Mouse (Mus musculus) lung, embryonic 14.5 days (tissue): ENCODE results near the gene Fut4. TPM values are rescaled to one million over a fixed set of nuclear protein-coding genes. Genes with fewer than 3 reads are reported as not detected.

ENCODE experiments used
- ATAC-seq: fragments of 200-750 bp; cut with Nextera tagmentation; 2 replicates; pipeline ENCODE4 v1.8.0; 2017; ENCODE audit warnings: mild to moderate bottlenecking, moderate TSS enrichment, moderate library complexity; ENCODE audit not compliant: insufficient read depth
- DNase-seq: peaks from one replicate; pipeline ENCODE4 v3.0.0-alpha.2; 2015
- H3K27ac ChIP-seq: fragments of 300-500 bp; sonication (generic); 2 replicates; pipeline ENCODE4 v1.5.1; 2014; ENCODE audit warnings: low read depth, mild to moderate bottlenecking, moderate library complexity
- H3K27me3 ChIP-seq: fragments of 300-500 bp; sonication (generic); 2 replicates; pipeline ENCODE4 v1.6.1; 2014; ENCODE audit warnings: low read length, control low read depth; ENCODE audit not compliant: insufficient read depth
- H3K36me3 ChIP-seq: fragments of 300-500 bp; sonication (generic); 2 replicates; pipeline ENCODE4 v1.6.1; 2014; ENCODE audit warnings: control low read depth; ENCODE audit not compliant: insufficient read depth
- H3K4me1 ChIP-seq: fragments of 300-500 bp; sonication (generic); 2 replicates; pipeline ENCODE4 v1.6.1; 2014; ENCODE audit warnings: antibody characterized with exemption, control low read depth; ENCODE audit not compliant: insufficient read depth
- H3K4me2 ChIP-seq: fragments of 300-500 bp; sonication (generic); 2 replicates; pipeline ENCODE4 v1.6.1; 2014; ENCODE audit warnings: mild to moderate bottlenecking
- H3K4me3 ChIP-seq: fragments of 300-500 bp; sonication (generic); 2 replicates; pipeline ENCODE4 v1.5.1; 2014; ENCODE audit warnings: low read depth, low read length
- H3K9ac ChIP-seq: fragments of 300-500 bp; sonication (generic); 2 replicates; pipeline ENCODE4 v1.6.1; 2014
- H3K9me3 ChIP-seq: fragments of 300-500 bp; sonication (generic); 2 replicates; pipeline ENCODE4 v1.6.1; 2016; ENCODE audit warnings: low read depth, low read length, control low read depth
- CTCF ChIP-seq: IDR thresholded peaks from 2 replicates; pipeline ENCODE4 v1.5.1; 2016; ENCODE audit warnings: antibody characterized with exemption, low read depth
- WGBS: fragments of 180-500 bp; shearing (Covaris S2); extraction: QIAGEN DNeasy Blood & Tissue Kit; methylation state at CpG from one replicate; pipeline ENCODE4 v1.1.7; 2014; 5-methylcytosine and 5-hydroxymethylcytosine counted together
- polyA plus RNA-seq: library from polyadenylated mRNA; unstranded; fragments of >200 nt; fragmentation: Nextera tagmentation; extraction: Ambion mirVana; gene quantifications from 2 replicates; pipeline ENCODE4 v1.2.1, GENCODE M21; 2014

The Fut4 gene
- polyA plus RNA-seq, 1 experiment from 2014 or later = 3.5 TPM

GRCm38 (mm10) chr9:14751503-14752000 is 641 bp downstream of the Fut4 start:
- whole genome bisulfite sequencing = under 1% methylated on average over 50 of the region's 50 CpGs
- no peak overlapping the region for H3K27ac ChIP-seq

GRCm38 (mm10) chr9:14750901-14751502 is 1.2 kb downstream of the Fut4 start:
- peak overlapping the region; percentile 64 for H3K9ac ChIP-seq
- TF ChIP-seq CTCF = no peak
- no peak overlapping the region for H3K27ac ChIP-seq
- H3K4me2 ChIP-seq = peak overlapping the region; percentile 97
- H3K4me1 ChIP-seq = 0 out of 2 replicates have a peak, but pooled peaks cover 6% of the 10 kb centered on the region
- 50% methylated on average over 42 of the region's 42 CpGs for WGBS
- peaks cover 8% of the 10 kb centered on the region; the same call in 1 of the 2 replicates for H3K27me3 ChIP-seq
- no peaks in the 10 kb centered on the region for H3K9me3 ChIP-seq
- ATAC-seq = peak; percentile 29; the same call in 1 of the 2 replicates
- H3K4me3 ChIP-seq = peak overlapping the region; percentile 55
- DNase-seq = no peak
- no peaks in the 10 kb centered on the region for H3K36me3 ChIP-seq

More at GRCm38 (mm10) chr9:14751503-14752000, 641 bp downstream of the Fut4 start:
- Histone ChIP-seq H3K36me3 (no peaks in the 10 kb centered on the region), H3K27me3 (peaks cover 8% of the 10 kb centered on the region; the same call in 1 of the 2 replicates), H3K4me3 (peak overlapping the region; percentile 55), H3K9me3 (no peaks in the 10 kb centered on the region), H3K4me2 (peak overlapping the region; percentile 97), H3K4me1 (0 out of 2 replicates have a peak, but pooled peaks cover 6% of the 10 kb centered on the region), H3K9ac (peak overlapping the region; percentile 64)
- peak; percentile 34; the same call in 1 of the 2 replicates for TF ChIP-seq CTCF
- peak; percentile 84 for ATAC-seq
- peak; percentile 50 for DNase-seq

GRCm38 (mm10) chr9:14740151-14740924 is 11.9 kb downstream of the Fut4 start, which contains the start of gene Piwil4:
Gene Piwil4 (minus strand): TSS chr9:14740733.
- no peaks in the 10 kb centered on the region for H3K36me3 ChIP-seq
- ATAC-seq (no peak), DNase-seq (no peak)
- H3K9me3 ChIP-seq = no peaks in the 10 kb centered on the region
- no peaks in the 10 kb centered on the region for H3K4me1 ChIP-seq
- H3K27ac ChIP-seq = no peak within 1 kb of the TSS
- H3K4me2 ChIP-seq = no peak within 1 kb of the TSS
- no peaks in the 10 kb centered on the region for H3K27me3 ChIP-seq
- TF ChIP-seq CTCF = no peak
- 83% methylated on average over 19 of the region's 19 CpGs for WGBS
- no peak within 1 kb of the TSS for H3K9ac ChIP-seq
- no peak within 1 kb of the TSS for H3K4me3 ChIP-seq

GRCm38 (mm10) chr9:14739498-14740150 is 12.6 kb downstream of the Fut4 start:
- no peaks in the 10 kb centered on the region for H3K27me3 ChIP-seq
- TF ChIP-seq CTCF = no peak
- H3K4me3 ChIP-seq = no peak overlapping the region
- WGBS = 49% methylated on average over 4 of the region's 4 CpGs
- no peak overlapping the region for H3K27ac ChIP-seq
- no peak overlapping the region for H3K4me2 ChIP-seq
- H3K4me1 ChIP-seq = no peaks in the 10 kb centered on the region
- no peaks in the 10 kb centered on the region for H3K36me3 ChIP-seq
- no peaks in the 10 kb centered on the region for H3K9me3 ChIP-seq
- no peak overlapping the region for H3K9ac ChIP-seq
- no peak for DNase-seq
- no peak for ATAC-seq

GRCm38 (mm10) chr9:14730941-14731541 is 21.2 kb downstream of the Fut4 start:
- Histone ChIP-seq H3K4me1 (no peaks in the 10 kb centered on the region), H3K27ac (no peak overlapping the region), H3K9me3 (no peaks in the 10 kb centered on the region), H3K27me3 (no peaks in the 10 kb centered on the region), H3K4me3 (no peak overlapping the region), H3K4me2 (no peak overlapping the region), H3K9ac (no peak overlapping the region), H3K36me3 (no peaks in the 10 kb centered on the region)
- no peak for TF ChIP-seq CTCF
- peak; percentile 73; the same call in 1 of the 2 replicates for ATAC-seq
- 24% methylated on average over 9 of the region's 9 CpGs for WGBS
- DNase-seq = peak; percentile 38

GRCm38 (mm10) chr9:14728365-14728764 is 23.8 kb downstream of the Fut4 start:
- Histone ChIP-seq H3K36me3 (no peaks in the 10 kb centered on the region), H3K4me3 (no peak overlapping the region), H3K4me2 (no peak overlapping the region), H3K27me3 (no peaks in the 10 kb centered on the region), H3K27ac (no peak overlapping the region), H3K9ac (no peak overlapping the region), H3K4me1 (no peaks in the 10 kb centered on the region), H3K9me3 (no peaks in the 10 kb centered on the region)
- DNase-seq (no peak), ATAC-seq (no peak)
- WGBS = 39% methylated on average over 4 of the region's 4 CpGs
- no peak for TF ChIP-seq CTCF
